Mouse (Mus musculus) gastrocnemius, adult 2 months (tissue): ENCODE measurements around the gene Trim40. TPM values are rescaled to one million over a fixed set of nuclear protein-coding genes. Genes with fewer than 3 reads are reported as not detected.

ENCODE experiments used
- DNase-seq: peaks from one replicate; pipeline ENCODE4 v3.0.0; 2022
- H3K27ac ChIP-seq: fragments of 200-600 bp; 2 replicates; pipeline ENCODE4 v1.8.1; 2022; ENCODE audit warnings: mild to moderate bottlenecking
- H3K4me3 ChIP-seq: fragments of 200-600 bp; 2 replicates; pipeline ENCODE4 v1.8.1; 2022; ENCODE audit warnings: mild to moderate bottlenecking, moderate library complexity
- CTCF ChIP-seq: fragments of 200-600 bp; IDR thresholded peaks from 2 replicates; pipeline ENCODE4 v1.8.1; 2022; ENCODE audit warnings: antibody characterized with exemption, mild to moderate bottlenecking, moderate library complexity
- intact Hi-C: fragments of 180-260 bp; cut with DNase I; formaldehyde crosslinking; loops from one replicate; pipeline ENCODE4 v1.15.1; 2025
- total RNA-seq, 2 experiments: library from RNA; stranded (reverse); gene quantifications; 2 replicates each; pipeline ENCODE4 v1.2.3; 2021

The Trim40 gene
- total RNA-seq, 2 experiments from 2014 or later = not detected

GRCm38 (mm10) chr17:36848911-36849310, 41.0 kb downstream of the Trim40 start:
- intact Hi-C loops = no loop called here
- peak overlapping the region; percentile 16; the same call in 1 of the 2 replicates for H3K27ac ChIP-seq
- H3K4me3 ChIP-seq = no peak overlapping the region

GRCm38 (mm10) chr17:36844725-36845124, 45.2 kb downstream of the Trim40 start:
- Histone ChIP-seq H3K27ac (no peak overlapping the region), H3K4me3 (no peak overlapping the region)
- intact Hi-C loops = no loop called here
- TF ChIP-seq CTCF = no peak
- DNase-seq = no peak

More at GRCm38 (mm10) chr17:36848911-36849310, 41.0 kb downstream of the Trim40 start:
- no peak for TF ChIP-seq CTCF
- DNase-seq = no peak

GRCm38 (mm10) chr17:36844286-36844719, 45.6 kb downstream of the Trim40 start:
- no peak overlapping the region for H3K27ac ChIP-seq
- no peak for DNase-seq
- H3K4me3 ChIP-seq = no peak overlapping the region
- intact Hi-C loops = no loop called here
- TF ChIP-seq CTCF = no peak

- no peak for TF ChIP-seq CTCF
- no peak for DNase-seq
- intact Hi-C loops = no loop called here
- Histone ChIP-seq H3K27ac (no peak overlapping the region), H3K4me3 (no peak overlapping the region)
Observed at GRCm38 (mm10) chr17:36843696-36844095, 46.2 kb downstream of the Trim40 start.

- intact Hi-C loops = no loop called here
- Histone ChIP-seq H3K27ac (peak overlapping the region; percentile 28; the same call in 1 of the 2 replicates), H3K4me3 (no peak overlapping the region)
- no peak for DNase-seq
- TF ChIP-seq CTCF = no peak
Observed at GRCm38 (mm10) chr17:36840961-36841445, 48.9 kb downstream of the Trim40 start.

- H3K27ac ChIP-seq = peak overlapping the region; percentile 44
- no peak overlapping the region for H3K4me3 ChIP-seq
- DNase-seq = no peak
- TF ChIP-seq CTCF = no peak
- intact Hi-C loops = loop anchor here (5.0 kb wide), 1 partner anchor 112 kb away; the partner anchor contains the start of gene Ppp1r11
Observed at GRCm38 (mm10) chr17:36839931-36840330, 50.0 kb downstream of the Trim40 start.

- H3K27ac ChIP-seq = peak overlapping the region; percentile 44; the same call in 1 of the 2 replicates
- no peak for TF ChIP-seq CTCF
- intact Hi-C loops = loop anchor here (5.0 kb wide), 1 partner anchor 113 kb away; the partner anchor contains the start of gene Ppp1r11
- no peak overlapping the region for H3K4me3 ChIP-seq
- no peak for DNase-seq
Observed at GRCm38 (mm10) chr17:36839001-36839400, 50.9 kb downstream of the Trim40 start.

- intact Hi-C loops = loop anchor here (5.0 kb wide), 1 partner anchor 115 kb away; the partner anchor contains the start of gene Ppp1r11
- peak; percentile 98 for DNase-seq
- TF ChIP-seq CTCF = no peak
- Histone ChIP-seq H3K27ac (peak within 1 kb of the TSS; percentile 93), H3K4me3 (peak within 1 kb of the TSS; percentile 84)
Observed at GRCm38 (mm10) chr17:36836874-36837647, 52.9 kb downstream of the Trim40 start, which contains the start of gene Trim26. Trim26 (plus strand) TSS chr17:36837134.

- no peak for TF ChIP-seq CTCF
- Histone ChIP-seq H3K4me3 (peak overlapping the region; percentile 84), H3K27ac (peak overlapping the region; percentile 93)
- intact Hi-C loops = loop anchor here (5.0 kb wide), 1 partner anchor 116 kb away; the partner anchor contains the start of gene Ppp1r11
- DNase-seq = no peak
Observed at GRCm38 (mm10) chr17:36836427-36836812, 53.5 kb downstream of the Trim40 start.

GRCm38 (mm10) chr17:36835591-36836426, 54.1 kb downstream of the Trim40 start:
- peak; percentile 68 for DNase-seq
- TF ChIP-seq CTCF = peak; percentile 46
- Histone ChIP-seq H3K27ac (peak overlapping the region; percentile 93), H3K4me3 (peak overlapping the region; percentile 84)
- intact Hi-C loops = loop anchor here (5.0 kb wide), 1 partner anchor 116 kb away; the partner anchor contains the start of gene Ppp1r11

GRCm38 (mm10) chr17:36832694-36833093, 57.2 kb downstream of the Trim40 start:
- no peak overlapping the region for H3K4me3 ChIP-seq
- H3K27ac ChIP-seq = no peak overlapping the region
- no peak for DNase-seq
- intact Hi-C loops = no loop called here
- TF ChIP-seq CTCF = no peak

Other genes starting within 250 kb of the Trim40 start
- not detected for gene H2-M9, start 247.5 kb downstream of the Trim40 start, total RNA-seq
- gene H2-M1, start 217.9 kb downstream of the Trim40 start, total RNA-seq = not detected
- not detected for gene H2-M10.5, start 117.2 kb downstream of the Trim40 start, total RNA-seq
- gene H2-M10.6, start 78.0 kb downstream of the Trim40 start, total RNA-seq = not detected
- 10 to 100 TPM; 18.9 to 23.5 TPM for gene Trim26, start 53.0 kb downstream of the Trim40 start, total RNA-seq
- not detected for gene Trim15, start 22.9 kb downstream of the Trim40 start, total RNA-seq
- gene Trim10, start 20.5 kb downstream of the Trim40 start, total RNA-seq = not detected
- gene Trim31, start 8.0 kb upstream of the Trim40 start, total RNA-seq = not detected
- under 1 TPM; 0.14 to 0.33 TPM for gene Rnf39, start 52.8 kb upstream of the Trim40 start, total RNA-seq
- gene Ppp1r11, start 61.6 kb upstream of the Trim40 start, total RNA-seq = 10 to 100 TPM; 52.2 to 57.7 TPM
- 10 to 100 TPM; 17.7 to 23.6 TPM for gene Znrd1, start 68.4 kb upstream of the Trim40 start, total RNA-seq
- gene Znrd1as, start 68.5 kb upstream of the Trim40 start, total RNA-seq = 10 to 100 TPM; 18.2 to 22.4 TPM
- under 1 TPM in 1 of 2 experiments, not detected in 1; 0.45 TPM for gene 2410137M14Rik, start 91.1 kb upstream of the Trim40 start, total RNA-seq
- gene H2-M5, start 99.4 kb upstream of the Trim40 start, total RNA-seq = under 1 TPM in 1 of 2 experiments, not detected in 1; 0.10 TPM
- gene Zfp57, start 111.0 kb upstream of the Trim40 start, total RNA-seq = 1 to 10 TPM in 1 of 2 experiments, under 1 TPM in 1; 0.23 to 1.3 TPM
- not detected for gene Mog, start 133.3 kb upstream of the Trim40 start, total RNA-seq
- 1 to 10 TPM; 8.5 to 9.1 TPM for gene Gabbr1, start 155.8 kb upstream of the Trim40 start, total RNA-seq
- gene Olfr90, start 198.4 kb upstream of the Trim40 start, total RNA-seq = not detected
- not detected for gene Olfr91, start 208.2 kb upstream of the Trim40 start, total RNA-seq
- gene Olfr92, start 230.0 kb upstream of the Trim40 start, total RNA-seq = not detected